Mouse (Mus musculus) myocyte (in vitro differentiated cells): ENCODE measurements around the gene Ptprm.

Experiments used
- E2F4 ChIP-seq: IDR thresholded peaks from one replicate; pipeline ENCODE4 v1.6.1; 2011; ENCODE audit warnings: mild to moderate bottlenecking, control low read depth, moderate library complexity; ENCODE audit not compliant: insufficient read depth
- MAX ChIP-seq: IDR thresholded peaks from one replicate; pipeline ENCODE4 v1.6.1; 2011; ENCODE audit warnings: low read depth, mild to moderate bottlenecking, control low read depth
- MYOD1 ChIP-seq, 3 experiments: IDR thresholded peaks; one replicate each; pipeline ENCODE4 v1.6.1; 2011; ENCODE audit warnings: control low read depth in 2 of 3, low read depth in 2 of 3, mild to moderate bottlenecking in 2 of 3, moderate library complexity in 1 of 3; ENCODE audit not compliant: insufficient read length in 2 of 3, control insufficient read depth in 1 of 3
- MYOG ChIP-seq, 3 experiments: IDR thresholded peaks; one replicate each; pipeline ENCODE4 v1.6.1; 2011; ENCODE audit warnings: control low read depth in 2 of 3, low read depth in 2 of 3, mild to moderate bottlenecking in 2 of 3; ENCODE audit not compliant: insufficient read length in 2 of 3, control insufficient read depth in 1 of 3, insufficient read depth in 1 of 3
- POLR2A ChIP-seq: IDR thresholded peaks from one replicate; pipeline ENCODE4 v1.6.1; 2011; ENCODE audit warnings: low read depth, mild to moderate bottlenecking, control low read depth, moderate library complexity; ENCODE audit not compliant: insufficient read length
- TCF3 ChIP-seq: IDR thresholded peaks from one replicate; pipeline ENCODE4 v1.6.1; 2011; ENCODE audit warnings: low read depth, control low read depth; ENCODE audit not compliant: insufficient read length
- USF1 ChIP-seq: IDR thresholded peaks from one replicate; pipeline ENCODE4 v1.6.1; 2011; ENCODE audit warnings: low read depth, mild to moderate bottlenecking, control low read depth, moderate library complexity

DNA sequence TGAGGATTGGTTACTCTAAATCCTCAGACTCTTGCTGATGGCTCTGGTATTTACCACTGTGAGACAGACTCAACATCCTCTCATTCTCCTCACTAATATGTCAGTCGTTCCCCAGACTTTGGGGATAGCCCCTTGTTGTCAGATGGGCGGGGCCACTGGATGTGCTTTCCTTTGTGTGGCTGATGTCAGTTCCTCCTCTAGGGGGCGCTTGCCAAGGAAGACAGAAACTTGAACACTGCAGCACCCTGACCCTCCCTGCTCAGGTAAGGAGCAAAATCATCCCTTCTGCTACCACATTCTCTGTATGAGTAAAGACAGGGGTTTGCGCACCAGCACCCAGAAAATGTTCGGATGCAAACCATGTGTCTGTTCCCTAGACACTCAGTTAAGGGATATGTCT, 266.7 kb downstream of the Ptprm start:
- TF ChIP-seq MYOD1 (IDR thresholded peaks at IDR 0.05; ENCODE audit: control insufficient read depth in 1 of 3, insufficient read length in 2 of 3, low read depth in 2 of 3) (no peak), POLR2A (no peak), MYOG (IDR thresholded peaks at IDR 0.05; ENCODE audit: control insufficient read depth in 1 of 3, insufficient read depth in 1 of 3, insufficient read length in 2 of 3, low read depth in 2 of 3) (no peak), USF1 (no peak), MAX (no peak), E2F4 (no peak), TCF3 (no peak)
